Mouse (Mus musculus) 3134 (cell line): ENCODE data around the gene Dnah3.

Source experiments
- DNase-seq: peaks from one replicate; pipeline ENCODE4 v3.0.0-alpha.2; 2011; ENCODE audit warnings: low spot score; ENCODE audit not compliant: insufficient read length; ENCODE audit errors: extremely low read depth

Dnah3 gene

GRCm38 (mm10) chr7:120055479-120055878 lies 39.6 kb downstream of the Dnah3 start:
- DNase-seq = no peak

- no peak for DNase-seq
Observed at GRCm38 (mm10) chr7:120054016-120054415, 41.1 kb downstream of the Dnah3 start.

DNA sequence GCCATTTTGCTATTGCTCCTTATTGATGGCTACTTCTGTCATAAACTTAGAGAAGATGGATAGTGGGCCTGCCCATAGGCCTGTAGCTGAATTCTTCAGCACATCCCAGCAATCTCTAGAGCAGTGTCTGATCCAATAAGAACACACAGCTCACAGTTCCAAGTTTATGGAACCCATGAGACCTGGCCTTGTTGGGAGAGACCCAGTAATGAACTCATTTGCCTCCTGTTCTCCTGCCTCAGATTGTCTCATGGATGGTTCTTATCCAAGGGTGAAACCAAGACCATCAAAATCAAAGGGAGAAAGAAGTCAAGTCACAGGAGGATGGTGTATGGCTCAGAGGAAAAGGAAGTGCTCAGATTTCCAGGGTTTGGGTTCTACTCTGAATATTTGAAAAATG lies 44.6 kb downstream of the Dnah3 start:
- no peak for DNase-seq

DNA sequence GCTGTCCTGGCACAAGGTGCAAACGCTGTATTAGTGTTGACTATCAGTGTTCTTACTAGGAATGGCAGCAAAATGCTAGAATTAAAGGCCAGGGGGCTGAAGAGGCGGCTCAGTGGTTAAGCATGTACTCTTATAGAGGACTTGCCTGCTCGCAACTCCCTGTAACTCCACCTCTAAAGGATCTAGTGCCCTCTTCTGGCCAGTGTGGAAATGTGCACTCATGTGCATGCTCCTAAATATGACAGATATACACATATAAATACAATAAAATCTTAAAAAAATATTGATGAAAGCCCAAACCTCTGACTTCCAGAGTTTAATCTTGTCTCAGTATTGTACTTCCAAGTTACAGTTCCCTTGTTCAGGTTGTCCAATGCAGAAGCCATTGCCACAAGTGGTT lies 51.1 kb downstream of the Dnah3 start:
- no peak for DNase-seq

- DNase-seq = no peak
Observed at GRCm38 (mm10) chr7:120036422-120036821, 58.7 kb downstream of the Dnah3 start.

DNA sequence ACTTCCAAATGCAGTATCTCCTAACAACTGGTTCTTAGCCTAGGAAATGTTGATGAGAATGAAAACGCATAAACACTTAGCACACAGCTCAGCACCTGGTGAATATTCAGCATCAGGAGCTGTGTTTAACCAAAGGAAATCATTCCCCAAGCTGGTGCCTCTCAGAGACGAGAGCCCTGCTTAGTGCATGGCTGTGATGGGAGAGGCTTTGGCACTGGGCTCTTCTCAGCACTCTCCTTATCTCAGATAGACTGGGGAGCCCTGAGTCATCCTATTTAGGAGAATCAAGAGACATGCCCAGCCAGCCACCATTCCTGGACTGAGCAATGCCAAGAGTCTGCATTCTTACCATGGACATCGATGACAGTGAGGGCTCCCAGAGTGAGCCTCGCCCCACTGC lies 60.1 kb downstream of the Dnah3 start:
- DNase-seq = no peak

- DNase-seq = no peak
Observed at GRCm38 (mm10) chr7:120034566-120034965, 60.5 kb downstream of the Dnah3 start.

DNA sequence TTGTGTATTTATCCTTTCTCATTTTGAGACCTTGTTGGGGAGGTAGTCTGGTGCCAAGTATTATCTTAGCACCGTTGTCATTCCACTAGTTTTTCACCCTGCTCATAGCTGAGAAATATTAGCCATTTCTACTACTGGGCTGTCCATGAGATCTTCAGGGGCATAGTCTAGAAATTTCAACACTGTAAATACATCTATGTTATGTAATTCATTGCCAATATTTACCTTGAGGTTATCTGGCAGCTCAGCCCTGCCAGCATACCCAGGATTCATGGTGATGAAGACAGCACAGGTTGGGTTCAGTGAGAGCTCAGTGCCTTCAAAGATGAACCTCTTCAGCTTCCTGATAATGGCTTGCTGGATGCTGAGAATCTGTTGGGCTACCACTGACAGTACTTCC lies 66.4 kb downstream of the Dnah3 start:
- no peak for DNase-seq

DNA sequence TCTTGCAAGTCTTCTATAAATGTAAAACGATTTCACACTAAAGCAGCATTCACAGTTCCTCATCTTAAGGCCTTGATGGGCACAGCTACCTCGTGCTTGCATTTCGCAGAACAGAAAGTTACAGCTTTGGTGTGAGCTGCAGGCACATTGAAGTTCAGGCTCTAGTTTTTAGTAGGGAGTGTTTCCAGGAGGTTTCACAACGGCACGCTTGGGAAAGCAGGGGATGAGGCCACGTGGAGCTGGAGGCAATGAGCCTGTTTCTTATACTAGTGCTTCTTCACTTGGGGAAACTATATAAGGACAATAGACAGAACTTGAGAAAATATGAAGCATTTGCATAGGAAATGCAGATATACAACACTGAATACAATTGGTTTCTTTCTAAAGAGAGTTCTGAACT lies 98.0 kb downstream of the Dnah3 start:
- no peak for DNase-seq

DNA sequence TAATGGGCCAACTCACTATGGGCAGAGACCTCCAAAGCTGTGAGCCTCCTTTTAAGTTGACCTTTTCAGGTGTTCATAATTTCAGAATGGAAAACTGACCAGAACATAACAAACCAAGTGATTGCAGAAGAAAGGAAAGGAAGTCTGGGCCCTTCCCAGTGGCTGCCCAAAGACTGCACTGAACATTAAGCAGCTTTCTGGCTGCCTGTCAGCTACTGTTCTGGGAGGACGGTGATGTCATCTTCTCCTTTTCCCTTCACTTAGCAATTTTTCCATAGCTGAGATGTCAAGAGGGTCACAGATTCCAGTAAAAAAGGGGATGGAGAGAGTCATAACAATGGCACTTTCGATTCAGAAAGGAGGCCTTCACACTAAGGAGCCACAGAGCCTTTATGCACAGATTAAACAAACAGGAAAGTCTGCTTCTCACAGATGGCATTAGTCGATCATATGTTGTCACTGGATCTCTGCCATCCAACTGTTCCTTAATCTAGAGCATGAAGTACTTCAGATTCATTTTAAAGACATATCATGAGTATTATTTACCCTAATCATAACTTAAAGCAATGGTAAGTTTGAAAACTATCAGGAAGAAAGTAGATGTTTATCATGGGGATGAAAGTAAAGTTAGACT lies 109.7 kb downstream of the Dnah3 start:
- DNase-seq = no peak

DNA sequence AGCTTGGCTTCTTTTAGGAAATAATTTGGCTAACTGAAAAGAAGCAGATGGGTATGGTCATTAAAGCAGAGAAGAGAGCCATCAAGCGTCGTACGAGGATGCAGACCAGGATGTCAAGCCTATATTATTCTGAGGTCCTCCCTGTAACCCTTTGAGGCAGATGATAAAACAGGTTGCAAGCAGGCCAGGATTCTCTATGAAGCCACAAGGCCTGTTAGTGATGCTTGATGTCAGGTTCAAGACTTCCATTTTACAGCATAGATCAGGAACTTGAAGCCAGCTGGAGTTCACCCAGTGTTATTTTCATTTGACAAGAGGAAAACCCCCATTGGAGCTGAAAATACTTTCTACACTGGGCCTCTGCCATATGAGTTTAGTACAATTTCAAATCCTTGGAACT lies 114.9 kb downstream of the Dnah3 start:
- DNase-seq = no peak

GRCm38 (mm10) chr7:119978576-119978975 lies 116.5 kb downstream of the Dnah3 start:
- no peak for DNase-seq

DNA sequence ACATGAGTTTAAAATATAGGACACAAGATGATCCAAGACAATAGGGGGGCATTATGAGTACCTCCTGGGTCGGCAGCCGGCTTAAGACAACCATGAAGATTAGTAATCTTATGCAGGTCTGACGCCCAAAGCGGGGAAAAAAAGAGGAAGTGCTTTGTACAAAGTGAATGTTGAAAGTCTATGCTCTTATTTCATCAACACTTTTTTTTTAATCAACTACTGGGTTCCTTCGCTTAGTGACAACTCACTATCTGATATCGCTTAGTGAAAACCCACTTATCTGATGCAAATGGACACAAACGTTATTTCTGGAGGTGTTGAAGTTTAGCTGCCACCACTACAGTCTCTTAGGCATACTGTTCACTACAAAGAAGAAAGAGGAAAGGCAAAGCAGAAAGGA lies 117.5 kb downstream of the Dnah3 start:
- no peak for DNase-seq

- no peak for DNase-seq
Observed at GRCm38 (mm10) chr7:119976256-119976655, 118.8 kb downstream of the Dnah3 start.

GRCm38 (mm10) chr7:119974214-119974613 lies 120.9 kb downstream of the Dnah3 start:
- DNase-seq = peak; percentile 14

GRCm38 (mm10) chr7:119969320-119969719 lies 125.8 kb downstream of the Dnah3 start:
- no peak for DNase-seq

DNA sequence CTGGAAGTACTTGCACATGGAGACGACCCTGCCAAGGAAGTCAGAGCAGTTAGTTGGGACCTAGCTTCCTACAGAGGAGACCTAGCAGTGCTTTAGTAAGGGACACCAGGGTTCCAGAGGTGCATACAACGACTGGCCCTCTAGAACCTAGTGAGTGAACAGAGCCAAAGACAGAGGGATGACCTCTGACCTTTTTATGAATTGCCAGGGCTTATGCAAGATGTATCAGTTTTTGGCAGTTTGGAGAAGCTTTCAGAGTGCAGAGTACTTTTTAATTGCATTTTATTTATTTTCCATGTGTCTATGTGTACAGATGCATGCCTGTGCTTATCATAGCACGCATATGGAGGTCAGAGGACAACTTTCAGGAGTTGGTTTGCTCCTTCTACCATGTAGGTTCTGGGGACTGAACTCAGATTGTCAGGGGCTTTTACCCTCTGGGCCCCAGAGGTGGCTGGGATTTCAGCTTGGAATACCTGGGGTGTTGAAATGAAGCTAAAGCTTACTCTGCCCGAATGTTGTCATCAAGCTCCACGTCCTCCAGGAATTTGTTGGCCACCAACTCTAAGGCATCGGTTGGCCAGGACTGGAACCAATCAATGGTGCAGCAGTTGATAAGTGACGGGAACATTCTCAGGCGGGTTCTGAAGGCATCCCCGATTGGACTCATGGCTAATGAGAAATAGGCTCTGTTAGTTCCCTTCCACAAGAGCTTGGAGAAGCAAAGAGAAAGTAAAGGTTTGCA lies 129.3 kb downstream of the Dnah3 start:
- no peak for DNase-seq

GRCm38 (mm10) chr7:119965205-119965604 lies 129.9 kb downstream of the Dnah3 start:
- no peak for DNase-seq

- peak; percentile 32 for DNase-seq
Observed at GRCm38 (mm10) chr7:119961107-119961506, 134.0 kb downstream of the Dnah3 start.

DNA sequence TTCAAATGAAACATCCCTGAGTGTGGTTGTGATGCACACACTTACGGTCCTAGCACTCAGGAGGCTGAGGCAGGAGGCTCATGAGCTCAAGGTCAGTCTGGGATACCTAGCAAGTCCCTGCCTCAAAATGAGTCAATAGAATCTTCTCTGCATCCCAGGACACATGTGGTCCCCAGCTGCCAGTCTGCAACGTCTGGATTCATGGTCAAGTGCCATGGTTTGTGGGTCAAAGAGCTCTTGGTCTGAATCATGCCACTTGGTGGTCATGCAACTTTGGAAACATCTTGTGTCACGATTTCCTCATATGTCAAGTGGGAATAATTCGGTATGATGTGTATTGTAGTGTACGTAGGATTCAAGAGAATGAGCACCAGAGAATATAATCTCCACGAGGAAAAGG lies 134.5 kb downstream of the Dnah3 start:
- no peak for DNase-seq

- no peak for DNase-seq
Observed at GRCm38 (mm10) chr7:119960006-119960405, 135.1 kb downstream of the Dnah3 start.

- peak; percentile 8 for DNase-seq
Observed at GRCm38 (mm10) chr7:119959491-119959890, 135.6 kb downstream of the Dnah3 start.
